Mouse (Mus musculus): ENCODE results near the gene Arrb2. TPM values are rescaled to one million over a fixed set of nuclear protein-coding genes. Genes with fewer than 3 reads are reported as not detected.
"Not testable (repeated sequence)": the region's sequence is repeated elsewhere in the genome, so short reads cannot be mapped to it uniquely, and the experiment has no call there.

The Arrb2 gene
- polyA plus RNA-seq, 1 experiment = 79.7 TPM

DNA sequence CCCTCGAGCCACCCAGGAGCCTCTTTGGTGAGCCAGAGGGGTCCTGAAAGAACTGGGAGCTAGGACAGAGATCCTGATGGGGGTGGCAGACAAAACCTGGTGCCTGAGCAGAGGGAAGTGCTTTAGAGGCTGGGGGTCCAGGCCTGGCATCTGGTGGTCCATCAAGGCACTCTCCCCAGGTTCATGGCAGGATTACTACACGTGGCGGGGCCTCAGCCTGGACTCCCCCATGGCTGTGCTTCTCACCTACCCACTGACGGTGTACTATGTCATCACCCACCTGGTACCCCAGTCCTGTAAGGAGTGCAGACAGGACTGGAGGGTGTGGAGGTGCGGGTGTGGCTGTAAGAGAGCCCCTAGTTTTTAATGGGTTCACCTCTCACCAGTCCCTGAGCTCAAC is 31.5 kb downstream of the Arrb2 start:
- no peak overlapping the region for H3K27ac ChIP-seq (ENCODE audit: insufficient read depth, low read length)
- TF ChIP-seq CTCF (IDR thresholded peaks at IDR 0.05; ENCODE audit: borderline replicate concordance, insufficient read depth, low read depth, low read length) (no peak), POLR2A (IDR thresholded peaks at IDR 0.05; ENCODE audit: borderline replicate concordance, insufficient read depth, low read length) (no peak)
- no peaks in the 10 kb centered on the region for H3K27me3 ChIP-seq (ENCODE audit: control insufficient read depth, insufficient read depth, low read length)
- 82% methylated on average over 5 of the region's 5 CpGs for WGBS
- 0 out of 2 replicates have a peak, but pooled peaks cover 3% of the 10 kb centered on the region for H3K4me1 ChIP-seq (ENCODE audit: control insufficient read depth, insufficient read depth, low read length)
- H3K4me3 ChIP-seq (replicated peaks; ENCODE audit: insufficient read depth, low read depth, low read length) = no peak overlapping the region
- no peak for DNase-seq

DNA sequence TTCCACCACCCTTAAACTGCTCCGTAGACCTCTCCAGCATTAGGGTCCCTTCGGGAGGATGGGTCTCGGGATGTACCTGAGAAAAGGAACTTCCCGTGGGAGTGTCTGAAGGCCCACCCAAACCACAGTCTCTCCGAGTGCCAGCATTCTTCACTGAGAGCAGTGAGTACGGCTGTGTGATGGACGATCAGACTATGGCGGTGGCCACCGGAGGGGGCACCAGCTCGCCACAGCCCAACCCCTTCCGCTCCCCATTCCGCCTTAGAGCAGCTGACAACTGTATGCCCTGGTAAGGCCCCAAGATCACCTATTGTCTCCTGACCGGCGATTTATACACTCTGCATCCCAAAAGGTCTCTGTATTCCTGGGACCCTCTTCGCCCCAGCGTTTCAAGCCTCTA is 32.8 kb downstream of the Arrb2 start:
- Histone ChIP-seq H3K27ac (ENCODE audit: insufficient read depth, low read length) (no peak overlapping the region), H3K4me1 (ENCODE audit: control insufficient read depth, insufficient read depth, low read length) (no peaks in the 10 kb centered on the region), H3K27me3 (ENCODE audit: control insufficient read depth, insufficient read depth, low read length) (no peaks in the 10 kb centered on the region), H3K4me3 (replicated peaks; ENCODE audit: insufficient read depth, low read depth, low read length) (no peak overlapping the region)
- DNase-seq = no peak
- 33% methylated on average over 16 of the region's 16 CpGs for WGBS
- TF ChIP-seq CTCF (IDR thresholded peaks at IDR 0.05; ENCODE audit: borderline replicate concordance, insufficient read depth, low read depth, low read length) (no peak), POLR2A (IDR thresholded peaks at IDR 0.05; ENCODE audit: borderline replicate concordance, insufficient read depth, low read length) (no peak)

DNA sequence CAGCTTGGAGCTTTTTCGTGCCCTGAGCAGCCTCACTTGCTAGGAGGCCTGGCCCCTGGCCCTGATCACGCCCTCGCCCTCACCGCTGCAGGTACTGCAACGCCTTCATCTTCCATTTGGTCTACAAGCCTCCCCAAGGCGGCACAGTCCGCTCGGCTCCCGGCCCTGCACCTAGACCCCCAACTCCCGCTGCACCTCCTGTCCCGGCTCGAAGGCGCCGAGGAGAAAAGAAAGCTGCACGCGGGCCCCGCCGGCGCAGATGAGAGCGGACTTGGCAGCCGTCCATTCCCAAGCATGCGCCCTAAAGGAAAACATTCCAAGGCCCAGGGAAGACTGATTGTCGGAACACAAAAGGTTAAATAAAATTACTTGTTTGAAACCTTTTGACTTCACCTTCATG is 33.4 kb downstream of the Arrb2 start:
- WGBS = 7% methylated on average over 23 of the region's 23 CpGs
- Histone ChIP-seq H3K4me3 (replicated peaks; ENCODE audit: insufficient read depth, low read depth, low read length) (peak overlapping the region; percentile 11), H3K4me1 (ENCODE audit: control insufficient read depth, insufficient read depth, low read length) (no peaks in the 10 kb centered on the region), H3K27me3 (ENCODE audit: control insufficient read depth, insufficient read depth, low read length) (no peaks in the 10 kb centered on the region), H3K27ac (ENCODE audit: insufficient read depth, low read length) (no peak overlapping the region)
- DNase-seq = peak; percentile 19 to 35
- TF ChIP-seq CTCF (IDR thresholded peaks at IDR 0.05; ENCODE audit: borderline replicate concordance, insufficient read depth, low read depth, low read length) (no peak), POLR2A (IDR thresholded peaks at IDR 0.05; ENCODE audit: borderline replicate concordance, insufficient read depth, low read length) (no peak)

DNA sequence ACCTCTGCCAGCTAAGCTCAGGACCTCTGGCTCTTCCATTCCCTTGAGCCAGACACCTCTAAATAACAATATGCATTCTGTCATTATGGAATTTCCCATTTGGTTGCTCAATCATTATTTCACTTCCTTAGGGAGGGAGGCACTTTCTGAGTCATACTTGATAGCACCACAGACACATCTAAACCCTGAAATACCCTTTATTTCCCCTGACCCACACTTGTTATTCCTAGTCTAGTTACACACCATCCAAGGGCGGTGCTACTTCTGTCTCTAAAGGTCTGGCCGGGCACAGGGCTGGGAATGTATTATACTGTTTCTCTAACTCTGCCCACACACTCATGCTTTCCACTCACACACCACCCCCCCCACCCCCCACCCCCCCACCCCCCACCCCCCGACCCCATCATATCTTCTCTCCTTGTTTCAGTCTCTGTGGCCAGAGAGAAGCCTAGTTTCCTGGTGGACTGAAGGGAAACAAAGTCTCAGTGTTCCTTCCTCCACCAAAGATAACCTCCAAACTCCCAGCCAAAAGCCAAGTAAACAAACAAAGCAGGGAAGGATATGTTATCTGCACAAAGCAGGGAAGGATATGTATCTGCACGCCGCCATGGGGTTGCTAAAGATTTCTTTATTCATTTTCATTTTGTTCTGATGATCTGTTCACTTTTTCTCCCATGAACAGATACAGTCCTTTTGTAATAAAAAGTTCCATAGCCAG is 35.6 kb downstream of the Arrb2 start:
- no peak for TF ChIP-seq CTCF (IDR thresholded peaks at IDR 0.05; ENCODE audit: borderline replicate concordance, insufficient read depth, low read depth, low read length)
- TF ChIP-seq POLR2A (IDR thresholded peaks at IDR 0.05; ENCODE audit: borderline replicate concordance, insufficient read depth, low read length) = no peak
- Histone ChIP-seq H3K27me3 (ENCODE audit: control insufficient read depth, insufficient read depth, low read length) (no peaks in the 10 kb centered on the region), H3K4me3 (replicated peaks; ENCODE audit: insufficient read depth, low read depth, low read length) (no peak overlapping the region), H3K27ac (ENCODE audit: insufficient read depth, low read length) (no peak overlapping the region), H3K4me1 (ENCODE audit: control insufficient read depth, insufficient read depth, low read length) (no peaks in the 10 kb centered on the region)
- 81% methylated on average over 5 of the region's 5 CpGs for WGBS
- no peak for DNase-seq

DNA sequence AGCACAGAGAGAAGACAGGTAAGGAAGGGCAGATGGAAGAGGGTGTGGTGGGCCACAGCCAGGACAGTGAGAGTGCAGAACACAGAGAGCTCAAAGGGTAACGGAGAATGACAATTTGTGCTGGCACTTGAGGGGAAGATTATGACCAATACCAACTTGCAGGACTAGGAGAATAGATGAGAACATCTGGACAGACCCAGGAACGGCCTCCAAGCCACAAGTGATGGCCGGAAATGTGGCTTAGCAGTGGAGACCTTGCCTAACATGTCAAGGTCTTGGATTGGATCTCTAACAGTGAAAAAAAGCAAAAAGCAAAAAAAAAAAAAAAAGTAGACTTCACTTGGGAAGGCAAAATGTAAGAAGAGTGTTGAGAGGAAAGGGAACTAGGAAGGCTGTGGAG is 37.3 kb downstream of the Arrb2 start:
- TF ChIP-seq CTCF (IDR thresholded peaks at IDR 0.05; ENCODE audit: borderline replicate concordance, insufficient read depth, low read depth, low read length) (no peak), POLR2A (IDR thresholded peaks at IDR 0.05; ENCODE audit: borderline replicate concordance, insufficient read depth, low read length) (no peak)
- DNase-seq = no peak

DNA sequence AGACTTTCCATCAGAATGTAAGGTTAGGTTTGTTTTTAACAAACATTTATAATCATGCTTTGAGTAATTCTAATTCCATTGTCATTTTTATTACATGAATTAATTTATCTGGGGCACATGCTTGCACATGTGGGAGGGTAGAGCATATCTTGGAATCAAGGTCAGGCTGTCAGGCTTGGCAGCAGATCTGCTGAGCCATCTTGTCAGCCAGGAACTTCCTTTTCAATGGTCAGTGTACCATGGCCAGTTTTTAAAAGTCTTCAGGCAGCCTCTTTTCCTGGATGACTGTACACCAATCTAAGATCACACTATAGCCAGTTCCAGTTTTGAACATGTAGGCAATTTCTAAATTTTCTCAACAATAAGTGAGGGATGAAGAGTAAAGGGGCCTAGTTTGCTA is 40.3 kb downstream of the Arrb2 start:
- no peak for DNase-seq
- Histone ChIP-seq H3K27ac (ENCODE audit: insufficient read depth, low read length) (no peak overlapping the region), H3K4me3 (replicated peaks; ENCODE audit: insufficient read depth, low read depth, low read length) (no peak overlapping the region), H3K4me1 (ENCODE audit: control insufficient read depth, insufficient read depth, low read length) (no peaks in the 10 kb centered on the region), H3K27me3 (ENCODE audit: control insufficient read depth, insufficient read depth, low read length) (no peaks in the 10 kb centered on the region; the same call in 1 of the 2 replicates)
- no peak for TF ChIP-seq CTCF (IDR thresholded peaks at IDR 0.05; ENCODE audit: borderline replicate concordance, insufficient read depth, low read depth, low read length)
- TF ChIP-seq POLR2A (IDR thresholded peaks at IDR 0.05; ENCODE audit: borderline replicate concordance, insufficient read depth, low read length) = no peak

More for the DNA sequence above, 37.3 kb downstream of the Arrb2 start:
- H3K4me1 ChIP-seq (ENCODE audit: control insufficient read depth, insufficient read depth, low read length) = no peaks in the 10 kb centered on the region
- WGBS = 83% methylated on average over 3 of the region's 3 CpGs
- no peak overlapping the region for H3K27ac ChIP-seq (ENCODE audit: insufficient read depth, low read length)
- no peaks in the 10 kb centered on the region; the same call in 1 of the 2 replicates for H3K27me3 ChIP-seq (ENCODE audit: control insufficient read depth, insufficient read depth, low read length)
- H3K4me3 ChIP-seq (replicated peaks; ENCODE audit: insufficient read depth, low read depth, low read length) = no peak overlapping the region

DNA sequence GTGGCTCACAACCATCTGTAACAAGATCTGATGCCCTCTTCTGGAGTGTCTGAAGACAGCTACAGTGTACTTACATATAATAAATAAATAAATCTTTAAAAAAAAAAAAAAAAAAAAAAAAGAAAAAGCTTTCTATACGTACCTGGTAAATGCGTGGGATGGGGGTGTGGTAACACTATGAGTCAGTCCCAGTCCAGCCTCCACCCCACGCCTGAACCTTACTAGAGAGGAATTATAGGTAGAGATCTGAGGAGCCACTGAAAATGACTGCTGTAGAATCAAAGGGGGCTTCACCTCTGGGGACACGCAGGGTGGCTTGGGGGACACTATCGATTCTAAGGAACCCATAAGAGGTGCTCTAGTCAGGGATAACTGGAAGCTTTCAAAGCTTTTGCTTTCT is 40.9 kb downstream of the Arrb2 start:
- H3K4me1 ChIP-seq (ENCODE audit: control insufficient read depth, insufficient read depth, low read length); DNase-seq; H3K4me3 ChIP-seq (replicated peaks; ENCODE audit: insufficient read depth, low read depth, low read length); H3K27me3 ChIP-seq (ENCODE audit: control insufficient read depth, insufficient read depth, low read length); H3K27ac ChIP-seq (ENCODE audit: insufficient read depth, low read length): not testable (repeated sequence)
- WGBS = 87% methylated on average over 5 of the region's 5 CpGs

DNA sequence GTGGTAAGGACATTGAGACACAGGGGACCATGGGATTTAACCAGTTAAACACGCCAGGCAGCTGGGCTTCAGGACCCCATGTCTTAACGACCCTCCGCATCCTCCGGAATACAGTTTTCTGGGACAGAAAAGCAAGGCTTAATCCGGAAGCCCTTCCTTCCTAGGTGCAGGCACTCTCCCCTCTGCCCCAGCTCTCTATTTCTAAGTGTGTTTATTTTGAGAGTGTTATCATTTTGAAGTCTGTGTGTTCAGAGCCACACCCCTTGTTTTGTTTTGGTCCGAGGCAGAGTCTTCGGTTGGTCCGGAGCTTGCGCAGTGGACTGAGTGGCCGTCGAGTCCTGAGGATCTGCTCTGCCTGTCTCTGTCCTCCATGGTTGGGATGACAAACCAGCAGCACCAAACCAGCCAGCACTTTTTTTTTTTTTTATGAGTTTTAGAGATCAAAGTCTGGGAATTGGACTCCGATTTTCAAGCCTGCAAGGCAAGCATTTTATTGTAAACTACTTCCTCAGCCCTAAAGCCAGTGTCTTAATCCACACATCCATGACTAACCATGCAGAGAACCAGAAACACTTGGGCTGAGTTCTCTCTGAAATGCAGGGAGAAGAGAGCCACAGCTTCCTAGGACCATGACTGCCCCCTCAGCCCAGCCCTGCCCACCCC is 42.6 kb downstream of the Arrb2 start:
- H3K4me3 ChIP-seq (replicated peaks; ENCODE audit: insufficient read depth, low read depth, low read length) = no peak overlapping the region
- WGBS = 75% methylated on average over 12 of the region's 12 CpGs
- H3K27me3 ChIP-seq (ENCODE audit: control insufficient read depth, insufficient read depth, low read length) = no peaks in the 10 kb centered on the region; the same call in 1 of the 2 replicates
- DNase-seq = no peak
- no peak overlapping the region for H3K27ac ChIP-seq (ENCODE audit: insufficient read depth, low read length)
- TF ChIP-seq POLR2A (IDR thresholded peaks at IDR 0.05; ENCODE audit: borderline replicate concordance, insufficient read depth, low read length) (no peak), CTCF (IDR thresholded peaks at IDR 0.05; ENCODE audit: borderline replicate concordance, insufficient read depth, low read depth, low read length) (no peak)
- H3K4me1 ChIP-seq (ENCODE audit: control insufficient read depth, insufficient read depth, low read length) = no peaks in the 10 kb centered on the region

Measured in cerebellum, adult 2 months (tissue).